Mouse (Mus musculus) bone marrow macrophage, adult 2 months (primary cell): ENCODE results near the gene Bik.

Experiments used
- CTCF ChIP-seq: IDR thresholded peaks from 2 replicates; pipeline ENCODE4 v1.5.1; 2012; ENCODE audit warnings: low read depth, mild to moderate bottlenecking, low read length, moderate library complexity
- POLR2A ChIP-seq: IDR thresholded peaks from 2 replicates; pipeline ENCODE4 v1.6.1; 2012; ENCODE audit warnings: mild to moderate bottlenecking, low read depth, low read length, borderline replicate concordance

GRCm38 (mm10) chr15:83593702-83594512 lies 67.2 kb downstream of the Bik start:
- TF ChIP-seq CTCF (no peak), POLR2A (no peak)
